Mouse (Mus musculus): ENCODE data around the gene Dnah5. TPM values are rescaled to one million over a fixed set of nuclear protein-coding genes. Genes with fewer than 3 reads are reported as not detected.

Dnah5 gene
- total RNA-seq (2022) = under 1 TPM in 2 of 4 experiments, not detected in 2; 0.03 to 0.09 TPM

- DNase-seq (ENCODE audit: low spot score) = no peak
These were observed at the start of gene Dnah5 for GRCm38 (mm10) chr15:28203111-28204075. TSS of gene Dnah5 (plus strand) at chr15:28203752.

GRCm38 (mm10) chr15:28154822-28155501 is 48.6 kb upstream of the Dnah5 start:
- DNase-seq (ENCODE audit: low spot score) = no peak

DNA sequence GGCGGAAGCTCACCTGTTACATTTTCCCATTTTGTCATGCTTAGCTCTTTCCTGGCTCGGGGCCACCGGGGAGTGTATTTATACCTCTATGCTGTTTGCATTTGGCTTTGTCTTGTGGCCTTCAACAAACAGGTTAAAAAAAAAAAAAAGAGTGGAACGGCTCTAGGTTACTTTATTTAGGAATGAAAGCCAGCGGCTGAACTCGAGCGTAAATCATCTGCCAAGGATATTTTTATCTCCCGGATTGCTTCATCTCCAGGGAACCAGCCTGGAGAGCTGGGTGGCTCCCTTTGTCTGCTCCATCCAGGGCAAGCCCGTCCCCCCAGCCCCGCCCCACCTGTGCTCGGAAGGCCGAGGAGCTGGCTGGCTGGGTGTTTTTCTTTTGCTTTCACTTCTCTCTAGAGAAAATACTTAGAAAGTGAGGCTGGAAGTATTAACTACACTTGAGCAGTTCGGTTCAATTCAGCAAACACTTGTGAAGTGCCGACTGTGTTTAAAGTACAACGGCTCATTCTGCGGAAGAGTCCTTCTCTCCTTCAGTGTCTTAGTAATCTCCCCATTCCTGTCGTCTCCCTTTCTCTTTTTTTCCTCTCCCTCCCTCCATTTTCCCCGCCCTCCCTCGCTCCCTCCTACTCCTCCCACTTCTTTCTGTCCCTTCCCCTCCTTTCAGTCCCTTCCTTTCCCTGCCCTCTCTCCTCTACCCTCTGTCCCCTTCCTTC is 44.6 kb upstream of the Dnah5 start:
- peak; percentile 82 for DNase-seq (ENCODE audit: low spot score)

- DNase-seq (ENCODE audit: low spot score) = no peak
These were observed 41.3 kb upstream of the Dnah5 start for GRCm38 (mm10) chr15:28162291-28162690.

DNA sequence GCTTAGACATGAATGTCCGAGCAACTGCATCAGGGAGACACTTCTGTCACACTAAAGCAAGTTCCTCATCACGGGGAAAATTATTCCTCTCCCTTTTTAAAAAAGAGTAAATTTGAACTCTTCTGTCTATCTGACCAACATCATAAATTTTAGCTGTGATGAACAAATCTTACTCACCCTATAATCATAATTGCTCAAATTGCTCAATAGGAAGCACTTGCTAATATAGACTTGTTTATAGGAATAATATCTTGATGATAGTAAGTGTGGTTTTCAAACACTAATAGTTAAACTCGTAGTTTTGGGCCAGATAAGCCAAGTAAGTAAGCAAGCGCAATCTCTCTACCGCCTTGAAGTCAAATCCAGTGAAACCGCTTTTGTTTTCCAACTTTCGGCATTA is 38.3 kb upstream of the Dnah5 start:
- no peak for DNase-seq (ENCODE audit: low spot score)

DNA sequence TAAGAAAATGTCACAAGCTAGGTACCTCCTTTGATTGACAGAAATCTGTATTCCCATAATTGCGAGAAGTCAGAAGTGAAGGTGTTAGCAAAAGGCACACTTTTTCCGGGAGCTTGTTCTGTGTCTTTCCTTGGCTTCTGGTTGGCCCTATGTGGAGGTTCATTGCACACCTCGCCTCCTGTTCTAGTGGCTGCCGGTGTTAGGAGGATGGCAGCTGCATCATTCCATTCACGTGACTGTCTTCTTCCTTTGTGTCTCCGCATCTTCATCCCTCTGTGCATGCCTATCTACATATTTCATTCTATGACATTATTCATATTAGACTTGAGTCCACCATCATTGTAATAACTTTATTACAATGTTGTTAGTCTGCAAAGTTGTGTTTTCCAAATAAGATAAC is 37.5 kb upstream of the Dnah5 start:
- no peak for DNase-seq (ENCODE audit: low spot score)

- DNase-seq (ENCODE audit: low spot score) = no peak
These were observed 24.6 kb upstream of the Dnah5 start for GRCm38 (mm10) chr15:28178951-28179350.

- no peak for DNase-seq (ENCODE audit: low spot score)
These were observed 24.0 kb upstream of the Dnah5 start for GRCm38 (mm10) chr15:28179556-28179955.

GRCm38 (mm10) chr15:28181862-28182261 is 21.7 kb upstream of the Dnah5 start:
- peak; percentile 75 for DNase-seq (ENCODE audit: low spot score)

- no peak for DNase-seq (ENCODE audit: low spot score)
These were observed 21.0 kb upstream of the Dnah5 start for GRCm38 (mm10) chr15:28182567-28182966.

DNA sequence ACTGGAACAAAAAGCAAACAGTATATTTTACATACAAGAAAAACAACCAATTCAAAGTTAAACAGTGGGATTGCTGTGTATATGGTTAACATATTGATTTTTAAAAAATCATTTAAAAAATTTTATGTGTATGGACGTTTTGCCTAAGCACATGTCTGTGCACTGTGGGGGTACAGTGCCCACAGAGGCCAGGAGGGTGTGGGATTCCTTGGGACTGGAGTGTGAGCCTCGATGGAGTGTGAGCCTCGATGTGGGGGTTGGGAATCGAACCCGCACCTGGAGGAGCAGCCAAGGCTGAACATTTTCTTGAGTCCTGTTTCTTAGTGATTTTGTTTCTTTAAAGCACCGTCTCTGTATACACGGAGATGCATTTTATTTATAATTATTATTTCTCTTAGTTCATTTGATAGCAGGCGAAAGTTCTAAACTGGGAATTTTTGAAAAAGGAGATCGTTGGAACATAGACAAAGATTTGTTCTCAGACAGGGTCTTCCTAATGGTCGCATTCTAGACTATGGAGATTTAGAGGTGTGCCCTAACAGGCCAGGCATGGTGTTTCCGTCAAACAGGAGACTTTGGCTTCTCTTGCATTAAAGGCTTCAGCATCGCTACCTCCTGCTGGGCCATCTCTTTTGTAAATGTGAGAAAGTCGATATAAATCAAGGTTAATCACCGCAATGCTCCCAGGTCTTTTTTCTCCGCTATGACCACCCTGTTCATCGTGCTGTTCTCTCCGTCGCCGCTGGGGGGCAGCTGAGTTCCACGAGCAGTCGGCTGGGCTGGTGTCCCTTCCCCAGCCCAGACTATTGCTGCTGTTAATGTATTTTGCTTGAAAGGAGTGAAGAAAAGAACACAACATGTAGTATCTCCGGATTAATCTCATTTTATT is 15.8 kb upstream of the Dnah5 start:
- peak; percentile 43 for DNase-seq (ENCODE audit: low spot score)

GRCm38 (mm10) chr15:28188361-28189011 is 15.1 kb upstream of the Dnah5 start:
- no peak for DNase-seq (ENCODE audit: low spot score)

- DNase-seq (ENCODE audit: low spot score) = no peak
These were observed 13.9 kb upstream of the Dnah5 start for GRCm38 (mm10) chr15:28189668-28190067.

DNA sequence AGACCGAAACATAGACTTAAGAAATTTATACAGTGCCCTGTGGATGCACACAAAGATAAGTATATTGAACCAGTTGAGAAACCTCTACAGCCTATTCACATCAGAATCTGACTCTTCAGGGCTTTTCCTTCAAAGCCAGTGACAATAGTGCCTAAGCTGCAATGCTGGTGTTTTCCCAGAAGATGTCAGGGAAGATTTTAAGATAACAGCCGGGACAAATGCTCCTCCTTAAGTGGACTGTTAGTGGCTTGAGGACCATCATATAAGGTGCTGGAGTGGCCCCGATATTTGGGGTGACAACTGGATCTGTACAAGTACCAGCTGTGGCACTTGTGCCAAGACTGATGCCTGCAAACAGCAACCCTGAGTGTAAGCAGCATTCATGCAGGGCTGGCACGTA is 4.9 kb upstream of the Dnah5 start:
- DNase-seq (ENCODE audit: low spot score) = no peak

- no peak for DNase-seq (ENCODE audit: low spot score)
These were observed 1.1 kb downstream of the Dnah5 start for GRCm38 (mm10) chr15:28204626-28205025.

DNA sequence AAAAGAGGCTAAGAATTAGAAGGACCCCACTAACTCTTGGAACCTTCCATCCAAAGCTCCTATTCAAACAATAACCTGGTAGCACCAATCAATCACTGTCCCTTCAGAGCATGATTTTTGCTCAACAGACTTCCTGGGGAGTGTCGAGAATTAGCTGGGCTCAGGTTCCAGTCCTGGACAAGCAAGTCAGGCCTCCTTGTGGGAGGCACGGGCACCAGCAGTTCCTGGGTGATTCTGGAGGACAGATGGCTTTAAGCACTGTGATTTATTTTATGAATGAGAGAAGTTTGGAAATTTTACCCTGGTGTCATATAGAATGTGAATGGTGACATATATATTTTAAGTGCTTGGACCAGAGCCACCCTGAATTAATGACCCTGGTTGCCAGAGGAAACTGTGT is 4.0 kb downstream of the Dnah5 start:
- DNase-seq (ENCODE audit: low spot score) = no peak

DNA sequence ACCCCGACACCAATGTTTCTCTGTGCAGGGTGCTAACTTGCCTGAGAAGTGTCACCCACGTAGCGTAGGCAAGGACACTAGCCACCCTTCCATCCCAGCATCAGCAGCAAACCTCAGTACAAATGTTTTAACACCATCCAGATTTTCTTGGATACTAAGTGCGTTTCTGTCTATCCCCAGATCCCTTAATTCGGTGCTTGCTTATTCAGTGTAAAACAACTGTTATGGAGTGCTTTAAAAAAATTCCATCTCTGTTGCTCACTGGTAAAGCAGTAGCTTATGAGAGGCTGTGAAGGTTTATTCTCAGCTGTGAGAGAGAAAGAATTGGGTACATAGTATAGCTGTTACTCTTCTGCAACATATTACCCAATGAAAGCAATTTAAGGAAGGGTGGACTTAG is 9.5 kb downstream of the Dnah5 start:
- DNase-seq (ENCODE audit: low spot score) = no peak

- DNase-seq (ENCODE audit: low spot score) = no peak
These were observed 12.8 kb downstream of the Dnah5 start for GRCm38 (mm10) chr15:28216358-28216757.

DNA sequence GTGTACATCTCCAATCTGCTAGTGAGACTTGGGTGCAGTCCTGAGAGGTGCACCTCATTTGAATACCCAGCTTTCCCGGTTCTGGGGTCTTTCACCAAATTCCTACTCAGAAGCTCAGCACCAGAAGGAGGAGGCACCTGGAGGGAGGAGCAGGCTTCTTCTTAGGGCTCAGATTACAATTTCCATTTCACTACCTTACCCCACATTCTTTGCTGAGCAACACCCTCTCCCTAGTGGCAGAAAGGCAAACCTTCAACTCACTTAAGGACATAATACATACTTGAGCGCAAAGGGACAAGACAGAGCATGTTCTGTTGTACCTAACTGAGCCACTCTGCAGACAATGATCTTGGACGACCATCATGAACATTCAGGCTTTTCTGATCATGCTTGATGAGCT is 23.8 kb downstream of the Dnah5 start:
- no peak for DNase-seq (ENCODE audit: low spot score)

- no peak for DNase-seq (ENCODE audit: low spot score)
These were observed 56.7 kb downstream of the Dnah5 start for GRCm38 (mm10) chr15:28260250-28260649.

- no peak for DNase-seq (ENCODE audit: low spot score)
These were observed 95.9 kb downstream of the Dnah5 start for GRCm38 (mm10) chr15:28299438-28299837.

All from heart, adult 8-10 months (tissue).